Mouse (Mus musculus) mouse trophoblast stem cell (cell line): ENCODE results near the gene Sorbs2.

ENCODE experiments used
- in situ Hi-C, 2 experiments: fragments of 300-500 bp; cut with MseI, MboI; formaldehyde crosslinking; loops; 2 replicates in 1 of 2; 3 replicates in 1 of 2; pipeline ENCODE4 v1.15.1; 2025

Sorbs2 gene

GRCm38 (mm10) chr8:45507634-45508321 lies at the start of gene Sorbs2:
Gene Sorbs2, plus strand, starts transcription at chr8:45507788.
- in situ Hi-C loops, result no loop called here

GRCm38 (mm10) chr8:45457874-45458273 lies 49.7 kb upstream of the Sorbs2 start:
- in situ Hi-C loops, result loop anchor here (5.0 to 10.0 kb wide), 2 partner anchors 324 to 477 kb away; partner anchors contain the start of gene Ccdc110 (in 1 of the 2)

GRCm38 (mm10) chr8:45469006-45469405 lies 38.6 kb upstream of the Sorbs2 start:
- in situ Hi-C loops, result no loop called here

GRCm38 (mm10) chr8:45469507-45470178 lies 37.9 kb upstream of the Sorbs2 start:
- in situ Hi-C loops, result no loop called here

GRCm38 (mm10) chr8:45480886-45481285 lies 26.7 kb upstream of the Sorbs2 start:
- in situ Hi-C loops, result no loop called here

- in situ Hi-C loops, result no loop called here
These were observed 21.3 kb upstream of the Sorbs2 start for GRCm38 (mm10) chr8:45486281-45486680.

GRCm38 (mm10) chr8:45503971-45504370 lies 3.6 kb upstream of the Sorbs2 start:
- in situ Hi-C loops, result no loop called here

- in situ Hi-C loops, result no loop called here
These were observed 1.2 kb upstream of the Sorbs2 start for GRCm38 (mm10) chr8:45506376-45506775.

GRCm38 (mm10) chr8:45507277-45507633 lies 333 bp upstream of the Sorbs2 start:
- in situ Hi-C loops, result no loop called here

- in situ Hi-C loops, result no loop called here
These were observed 1.0 kb downstream of the Sorbs2 start for GRCm38 (mm10) chr8:45508521-45509104.

GRCm38 (mm10) chr8:45512369-45512768 lies 4.8 kb downstream of the Sorbs2 start:
- in situ Hi-C loops, result no loop called here

GRCm38 (mm10) chr8:45521595-45521994 lies 14.0 kb downstream of the Sorbs2 start:
- in situ Hi-C loops, result no loop called here

- in situ Hi-C loops, result no loop called here
These were observed 20.1 kb downstream of the Sorbs2 start for GRCm38 (mm10) chr8:45527708-45528107.

GRCm38 (mm10) chr8:45528890-45529289 lies 21.3 kb downstream of the Sorbs2 start:
- in situ Hi-C loops, result no loop called here

GRCm38 (mm10) chr8:45536578-45536977 lies 29.0 kb downstream of the Sorbs2 start:
- in situ Hi-C loops, result no loop called here

GRCm38 (mm10) chr8:45540513-45540912 lies 32.9 kb downstream of the Sorbs2 start:
- in situ Hi-C loops, result no loop called here

- in situ Hi-C loops, result no loop called here
These were observed 44.6 kb downstream of the Sorbs2 start for GRCm38 (mm10) chr8:45552175-45552574.

GRCm38 (mm10) chr8:45554627-45555026 lies 47.0 kb downstream of the Sorbs2 start:
- in situ Hi-C loops, result no loop called here

- in situ Hi-C loops, result no loop called here
These were observed 50.3 kb downstream of the Sorbs2 start for GRCm38 (mm10) chr8:45557936-45558335.

GRCm38 (mm10) chr8:45558426-45558825 lies 50.8 kb downstream of the Sorbs2 start:
- in situ Hi-C loops, result no loop called here

- in situ Hi-C loops, result no loop called here
These were observed 51.7 kb downstream of the Sorbs2 start for GRCm38 (mm10) chr8:45559176-45559820.

GRCm38 (mm10) chr8:45565189-45565588 lies 57.6 kb downstream of the Sorbs2 start:
- in situ Hi-C loops, result no loop called here
